30 mouse cellular contexts compared by ENCODE assay signal in genomic region chr10:13990842-13991241, GRCm38 (mm10). TPM values are rescaled to one million over a fixed set of nuclear protein-coding genes. Genes with fewer than 3 reads are reported as not detected.
DNase-seq lines count a peak whose midpoint lies in the region; ATAC-seq and TF ChIP-seq lines count a peak whose summit lies in the region.
"Had no signal": no experiment of that assay in that cellular context is flagged by ENCODE, and none has a peak within 500 bp of the region (broad histone marks: within the 10 kb centered on the region; RNA-seq: fewer than 3 reads in every experiment).

No protein-coding gene starts in this region.

- H3K36me3 ChIP-seq in heart, postnatal 0 days (replicated peaks; ENCODE audit: control insufficient read depth, insufficient read depth, low read length) = no peaks in the 10 kb centered on the region
- H3K36me3 ChIP-seq in heart, embryonic 11.5 days (ENCODE audit: control insufficient read depth, insufficient read depth, low read length) = no peaks in the 10 kb centered on the region
- H3K36me3 ChIP-seq: hindbrain, embryonic 12.5 days; intestine, embryonic 15.5 days; limb, embryonic 10.5 days; limb, embryonic 15.5 days; midbrain, embryonic 13.5 days; stomach, embryonic 15.5 days had no signal

- H3K4me1 ChIP-seq in heart, postnatal 0 days (ENCODE audit: control insufficient read depth, insufficient read depth) = no peaks in the 10 kb centered on the region
- peaks cover 6% of the 10 kb centered on the region; the same call in 1 of the 2 replicates for H3K4me1 ChIP-seq in heart, embryonic 11.5 days (ENCODE audit: control insufficient read depth, insufficient read depth, low read length)
- H3K4me1 ChIP-seq: hindbrain, embryonic 12.5 days; intestine, embryonic 15.5 days; limb, embryonic 10.5 days; limb, embryonic 15.5 days; midbrain, embryonic 13.5 days; stomach, embryonic 15.5 days had no signal

- TF ChIP-seq EP300 in heart, postnatal 0 days (IDR thresholded peaks at IDR 0.05; ENCODE audit: low read depth) = no peak

- H3K4me3 ChIP-seq in heart, postnatal 0 days (ENCODE audit: low read depth, low read length) = no peak overlapping the region
- no peak overlapping the region for H3K4me3 ChIP-seq in heart, embryonic 11.5 days (ENCODE audit: low read depth, low read length)
- H3K4me3 ChIP-seq: erythroblast, embryonic 14.5 days; hindbrain, embryonic 12.5 days; intestine, embryonic 15.5 days; limb, embryonic 10.5 days; limb, embryonic 15.5 days; midbrain, embryonic 13.5 days; stomach, embryonic 15.5 days had no signal

- no peak overlapping the region for H3K27ac ChIP-seq in heart, postnatal 0 days (ENCODE audit: low read depth)
- H3K27ac ChIP-seq in heart, embryonic 11.5 days (ENCODE audit: low read depth, low read length) = no peak overlapping the region
- H3K27ac ChIP-seq: hindbrain, embryonic 12.5 days; hindbrain, postnatal 0 days; intestine, embryonic 15.5 days; kidney, postnatal 0 days; limb, embryonic 10.5 days; limb, embryonic 15.5 days; liver, embryonic 14.5 days; macrophage; midbrain, embryonic 13.5 days; stomach, embryonic 15.5 days had no signal

- peak; percentile 70 for ATAC-seq in heart, postnatal 0 days (ENCODE audit: insufficient read depth, low read depth)
- no peak for ATAC-seq in heart, embryonic 11.5 days (replicated peaks; ENCODE audit: insufficient number of reproducible peaks, low FRiP score, low TSS enrichment)
- ATAC-seq: CD4-positive, CD25-positive, alpha-beta regulatory T cell, adult 4 months; forebrain, embryonic 16.5 days; hindbrain, postnatal 0 days; intestine, embryonic 15.5 days; midbrain, embryonic 13.5 days had no signal

- 27% methylated on average over 2 of the region's 2 CpGs for WGBS in heart, postnatal 0 days
- 52% methylated on average over 2 of the region's 2 CpGs for WGBS in heart, embryonic 11.5 days (ENCODE audit: insufficient replicate concordance)

- H3K4me2 ChIP-seq in heart, postnatal 0 days (ENCODE audit: low read depth, low read length) = no peak overlapping the region
- no peak overlapping the region for H3K4me2 ChIP-seq in heart, embryonic 11.5 days
- H3K4me2 ChIP-seq: hindbrain, embryonic 12.5 days; intestine, embryonic 15.5 days; limb, embryonic 15.5 days; midbrain, embryonic 13.5 days; stomach, embryonic 15.5 days had no signal

- no peaks in the 10 kb centered on the region for H3K27me3 ChIP-seq in heart, postnatal 0 days (ENCODE audit: control insufficient read depth, insufficient read depth, low read length)
- H3K27me3 ChIP-seq in heart, embryonic 11.5 days (ENCODE audit: control insufficient read depth, insufficient read depth, low read length) = no peaks in the 10 kb centered on the region
- H3K27me3 ChIP-seq: hindbrain, embryonic 12.5 days; intestine, embryonic 15.5 days; limb, embryonic 15.5 days; midbrain, embryonic 13.5 days; stomach, embryonic 15.5 days had no signal

- peak; percentile 91 for DNase-seq in heart, adult 11 months
- DNase-seq in heart, postnatal 25 days (ENCODE audit: low spot score) = no peak
- peak; percentile 25 for DNase-seq in heart, postnatal 0 days (ENCODE audit: low spot score)
- DNase-seq in ES-CJ7 (ENCODE audit: low read depth, low spot score) = peak; percentile 8
- peak; percentile 45 for DNase-seq in brain, adult 2 months (ENCODE audit: low read depth, low spot score)
- DNase-seq in adrenal gland, postnatal 4 days (ENCODE audit: low spot score in 2 of 2) = no peak
- DNase-seq: adrenal gland, postnatal 10 days; cerebellum, postnatal 14 days; gastrocnemius, postnatal 36 days; kidney, adult 2 months; kidney, postnatal 4 days; layer of hippocampus, adult 9-11 months; lung, adult 2 months; lung, postnatal 10 days; right cerebral cortex, postnatal 14 days; thymus, postnatal 14 days had no signal

- H3K9ac ChIP-seq in heart, postnatal 0 days (replicated peaks; ENCODE audit: low read depth, low read length) = no peak overlapping the region
- no peak overlapping the region for H3K9ac ChIP-seq in heart, embryonic 11.5 days (ENCODE audit: low read depth, low read length)
- H3K9ac ChIP-seq: hindbrain, embryonic 12.5 days; intestine, embryonic 15.5 days; limb, embryonic 15.5 days; liver, embryonic 14.5 days; midbrain, embryonic 13.5 days; stomach, embryonic 15.5 days had no signal

- no peak for TF ChIP-seq CTCF in heart, postnatal 0 days (IDR thresholded peaks at IDR 0.05; ENCODE audit: low read depth)

- intact Hi-C loops in heart, postnatal 25 days (cut with DNase I) = no loop called here

- H3K9me3 ChIP-seq in heart, postnatal 0 days (replicated peaks; ENCODE audit: control insufficient read depth, low read length) = no peaks in the 10 kb centered on the region
- no peaks in the 10 kb centered on the region for H3K9me3 ChIP-seq in heart, embryonic 11.5 days (replicated peaks; ENCODE audit: control insufficient read depth, low read length)
- H3K9me3 ChIP-seq: hindbrain, embryonic 12.5 days; intestine, embryonic 15.5 days; limb, embryonic 10.5 days; limb, embryonic 15.5 days; midbrain, embryonic 13.5 days; stomach, embryonic 15.5 days had no signal

RNA-seq across cellular contexts. Expression of gene Hivep2, which starts 25.0 kb away (rescaled TPM):
- 10 to 100 TPM; 17.8 to 28.8 TPM for total RNA-seq in heart, postnatal 25 days (2021)
- total RNA-seq in heart, postnatal 0 days (2014; rRNA removed; ENCODE audit: low replicate concordance) = 11.6 and 11.9 TPM in 2 replicates
- 3.7 and 3.8 TPM in 2 replicates for polyA plus RNA-seq in heart, postnatal 0 days (2015; fragmentation: Nextera tagmentation; extraction: Ambion mirVana)
- 7.3 and 8.0 TPM in 2 replicates for polyA plus RNA-seq in heart, embryonic 11.5 days (2014; fragmentation: Nextera tagmentation; extraction: Ambion mirVana)
- total RNA-seq in adrenal gland, postnatal 4 days (2021) = 10 to 100 TPM; 23.3 to 26.6 TPM
- polyA plus RNA-seq: erythroblast, embryonic 14.5 days had no signal

Comparison
In these comparisons a context has a peak if more than half of its experiments do, and no peak if none do; other contexts are left out.
1. DNase-seq: peak in heart, adult 11 months (single experiment), heart, postnatal 0 days (single experiment), ES-CJ7 (single experiment) and brain, adult 2 months (single experiment); none in heart, postnatal 25 days (single experiment) and adrenal gland, postnatal 4 days (0 of 2).